Mouse (Mus musculus) heart, embryonic 13.5 days (tissue): ENCODE measurements around the gene Smim6. TPM values are rescaled to one million over a fixed set of nuclear protein-coding genes. Genes with fewer than 3 reads are reported as not detected.
A peak's percentile ranks its signal among the peaks of the same experiment; 100 is the strongest.

Experiments
- ATAC-seq: fragments of 200-750 bp; cut with Nextera tagmentation; 2 replicates; pipeline ENCODE4 v1.8.0; 2017; ENCODE audit warnings: moderate TSS enrichment; ENCODE audit not compliant: insufficient number of reproducible peaks, low FRiP score, low TSS enrichment; ENCODE audit errors: extremely low read depth
- H3K27ac ChIP-seq: fragments of 300-500 bp; sonication (generic); replicated peaks from 2 replicates; pipeline ENCODE4 v1.5.1; 2015; ENCODE audit warnings: moderate library complexity, mild to moderate bottlenecking, inconsistent platforms
- H3K27me3 ChIP-seq: fragments of 300-500 bp; sonication (generic); replicated peaks from 2 replicates; pipeline ENCODE4 v1.6.1; 2015; ENCODE audit warnings: mild to moderate bottlenecking, inconsistent platforms
- H3K36me3 ChIP-seq: fragments of 300-500 bp; sonication (generic); 2 replicates; pipeline ENCODE4 v1.6.1; 2015; ENCODE audit warnings: mild to moderate bottlenecking, inconsistent platforms
- H3K4me1 ChIP-seq: fragments of 300-500 bp; sonication (generic); 2 replicates; pipeline ENCODE4 v1.6.1; 2015; ENCODE audit warnings: inconsistent platforms
- H3K4me2 ChIP-seq: fragments of 300-500 bp; sonication (generic); 2 replicates; pipeline ENCODE4 v1.6.1; 2015; ENCODE audit warnings: inconsistent platforms, mild to moderate bottlenecking, moderate library complexity
- H3K4me3 ChIP-seq: fragments of 300-500 bp; sonication (generic); 2 replicates; pipeline ENCODE4 v1.5.1; 2015; ENCODE audit warnings: moderate library complexity, mild to moderate bottlenecking, inconsistent platforms
- H3K9ac ChIP-seq: fragments of 300-500 bp; sonication (generic); 2 replicates; pipeline ENCODE4 v1.6.1; 2015; ENCODE audit warnings: inconsistent platforms, mild to moderate bottlenecking, moderate library complexity
- H3K9me3 ChIP-seq: fragments of 300-500 bp; sonication (generic); 2 replicates; pipeline ENCODE4 v1.6.1; 2016; ENCODE audit warnings: inconsistent platforms
- WGBS: fragments of 180-500 bp; shearing (Covaris S2); methylation state at CpG from one replicate; pipeline ENCODE4 v1.1.7; 2015; ENCODE audit warnings: mixed read lengths; 5-methylcytosine and 5-hydroxymethylcytosine counted together
- polyA plus RNA-seq: library from polyadenylated mRNA; unstranded; fragments of >200 nt; fragmentation: Nextera tagmentation; extraction: Ambion mirVana; gene quantifications from 2 replicates; pipeline ENCODE4 v1.2.1, GENCODE M21; 2015

Smim6 gene
- polyA plus RNA-seq, 1 experiment from 2014 or later = 1.4 TPM

DNA sequence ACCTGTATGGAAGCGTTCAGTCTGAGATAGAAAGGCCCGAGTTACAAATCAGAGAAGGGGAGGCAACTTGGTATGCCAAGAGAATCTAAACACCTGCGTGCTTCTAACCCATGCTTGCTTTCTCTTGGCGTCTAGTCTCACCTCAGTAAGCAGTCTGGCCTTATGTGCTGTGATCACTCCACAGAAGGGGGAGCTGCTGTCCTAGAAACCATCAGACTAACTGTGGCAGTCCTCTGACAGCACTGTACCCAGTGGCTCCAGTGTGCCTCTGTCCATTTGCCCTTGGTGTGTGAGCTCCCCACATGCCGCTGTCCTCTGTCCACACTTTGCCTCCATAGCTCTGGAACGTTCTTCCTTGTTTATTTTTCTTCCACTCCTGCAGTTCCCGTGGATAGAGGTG lies 30.2 kb downstream of the Smim6 start:
- no peak for ATAC-seq
- Histone ChIP-seq H3K4me3 (no peak overlapping the region), H3K9ac (no peak overlapping the region), H3K27me3 (no peaks in the 10 kb centered on the region), H3K4me1 (no peaks in the 10 kb centered on the region), H3K4me2 (no peak overlapping the region), H3K27ac (no peak overlapping the region), H3K36me3 (peaks cover 91% of the 10 kb centered on the region), H3K9me3 (no peaks in the 10 kb centered on the region)
- 78% methylated on average over 7 of the region's 7 CpGs for WGBS

- no peak overlapping the region for H3K9ac ChIP-seq
- H3K27me3 ChIP-seq = no peaks in the 10 kb centered on the region
- H3K4me2 ChIP-seq = no peak overlapping the region
- no peak overlapping the region for H3K4me3 ChIP-seq
- 83% methylated on average over 8 of the region's 8 CpGs for WGBS
- no peaks in the 10 kb centered on the region for H3K9me3 ChIP-seq
- H3K27ac ChIP-seq = no peak overlapping the region
- H3K36me3 ChIP-seq = peaks cover 88% of the 10 kb centered on the region
- no peak for ATAC-seq
- no peaks in the 10 kb centered on the region for H3K4me1 ChIP-seq
Observed at GRCm38 (mm10) chr11:115945247-115945646, 33.4 kb downstream of the Smim6 start.

DNA sequence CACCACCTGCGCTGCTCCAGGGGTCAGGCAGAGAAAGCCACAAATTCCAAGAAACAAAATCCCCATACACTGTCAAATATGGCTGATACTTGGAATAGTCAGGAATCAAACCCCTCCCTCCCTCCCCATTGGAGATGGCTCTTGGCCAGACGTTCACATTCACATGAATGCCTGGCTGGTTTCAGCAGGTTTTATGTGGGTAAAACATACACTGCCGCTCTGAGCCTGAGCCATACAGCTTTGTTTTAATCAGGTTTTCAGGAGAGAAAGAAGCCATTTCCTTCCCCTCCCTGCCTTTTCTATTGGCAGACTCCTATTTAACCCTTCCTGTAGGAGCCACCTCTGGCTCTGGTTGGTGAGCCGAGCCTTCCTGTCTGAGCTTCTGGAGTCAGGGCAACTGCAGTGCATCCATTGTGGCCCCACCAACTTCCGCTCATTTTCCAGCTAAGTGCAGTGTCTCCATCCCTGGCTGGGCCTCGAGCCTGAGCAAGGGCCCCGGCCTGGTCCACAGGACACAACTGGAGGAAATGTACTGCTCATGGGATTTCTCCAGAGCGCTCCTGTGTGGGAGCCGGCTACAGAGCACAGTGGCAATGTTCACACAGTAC lies 34.5 kb downstream of the Smim6 start:
- no peaks in the 10 kb centered on the region for H3K27me3 ChIP-seq
- no peak for ATAC-seq
- WGBS = 80% methylated on average over 9 of the region's 9 CpGs
- no peak overlapping the region for H3K4me2 ChIP-seq
- no peak overlapping the region for H3K4me3 ChIP-seq
- H3K9ac ChIP-seq = no peak overlapping the region
- no peaks in the 10 kb centered on the region for H3K4me1 ChIP-seq
- H3K27ac ChIP-seq = peak overlapping the region; percentile 42
- peaks cover 87% of the 10 kb centered on the region for H3K36me3 ChIP-seq
- H3K9me3 ChIP-seq = no peaks in the 10 kb centered on the region

DNA sequence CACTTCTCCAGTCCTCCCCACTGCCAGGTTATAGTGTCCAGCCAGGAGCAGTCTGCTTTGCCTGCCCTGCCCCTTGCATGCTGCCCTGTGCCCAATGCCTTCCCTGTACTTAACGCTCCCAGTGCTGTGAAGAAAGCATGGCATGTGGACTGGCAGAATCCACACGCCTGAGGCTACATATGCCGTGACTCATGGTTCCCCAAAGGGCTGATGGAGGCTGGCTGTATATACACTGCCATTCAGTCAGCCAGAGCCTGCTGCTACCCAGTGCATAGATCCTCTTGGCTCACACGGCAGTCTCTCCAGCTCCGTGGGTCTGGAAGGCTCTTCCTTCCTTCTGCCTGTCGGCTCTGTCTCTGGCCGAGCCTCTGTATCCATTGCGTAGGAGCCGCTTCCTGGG lies 36.5 kb downstream of the Smim6 start:
- no peak overlapping the region for H3K4me2 ChIP-seq
- peaks cover 87% of the 10 kb centered on the region for H3K36me3 ChIP-seq
- H3K9ac ChIP-seq = no peak overlapping the region
- no peak for ATAC-seq
- H3K4me1 ChIP-seq = no peaks in the 10 kb centered on the region
- no peaks in the 10 kb centered on the region for H3K9me3 ChIP-seq
- H3K27me3 ChIP-seq = no peaks in the 10 kb centered on the region
- 91% methylated on average over 9 of the region's 9 CpGs for WGBS
- H3K27ac ChIP-seq = no peak overlapping the region
- H3K4me3 ChIP-seq = no peak overlapping the region

DNA sequence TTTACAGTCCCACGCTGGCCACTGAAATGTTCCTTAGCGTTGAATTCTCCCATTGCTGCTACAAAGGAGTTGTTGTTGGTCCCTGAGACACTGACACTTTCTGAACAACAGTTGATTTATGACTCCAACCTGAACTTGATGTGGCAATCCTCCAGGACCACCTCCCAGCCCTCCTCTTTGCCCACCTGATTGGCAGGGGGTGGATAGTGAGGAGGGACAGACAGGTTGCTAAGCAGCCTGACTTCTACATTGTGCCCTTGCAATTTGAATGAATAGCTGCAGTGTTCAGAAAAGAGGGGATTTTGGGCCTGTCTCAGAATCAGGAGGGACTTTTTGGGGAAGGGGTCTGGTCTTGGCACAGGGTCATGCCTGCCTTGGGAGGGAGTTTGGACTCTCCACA lies 38.9 kb downstream of the Smim6 start:
- Histone ChIP-seq H3K4me2 (no peak overlapping the region), H3K9ac (no peak overlapping the region), H3K9me3 (no peaks in the 10 kb centered on the region), H3K4me3 (no peak overlapping the region), H3K27ac (no peak overlapping the region), H3K27me3 (no peaks in the 10 kb centered on the region), H3K4me1 (no peaks in the 10 kb centered on the region), H3K36me3 (peaks cover 90% of the 10 kb centered on the region)
- WGBS = 94% methylated on average over 2 of the region's 2 CpGs
- no peak for ATAC-seq

- H3K27ac ChIP-seq = no peak overlapping the region
- no peak overlapping the region for H3K4me2 ChIP-seq
- H3K27me3 ChIP-seq = no peaks in the 10 kb centered on the region
- H3K9me3 ChIP-seq = no peaks in the 10 kb centered on the region
- no peak overlapping the region for H3K4me3 ChIP-seq
- no peak for ATAC-seq
- H3K4me1 ChIP-seq = peaks cover 6% of the 10 kb centered on the region; the same call in 1 of the 2 replicates
- peaks cover 82% of the 10 kb centered on the region for H3K36me3 ChIP-seq
- no peak overlapping the region for H3K9ac ChIP-seq
- WGBS = 75% methylated on average over 5 of the region's 5 CpGs
Observed at GRCm38 (mm10) chr11:115954712-115955111, 42.9 kb downstream of the Smim6 start.

DNA sequence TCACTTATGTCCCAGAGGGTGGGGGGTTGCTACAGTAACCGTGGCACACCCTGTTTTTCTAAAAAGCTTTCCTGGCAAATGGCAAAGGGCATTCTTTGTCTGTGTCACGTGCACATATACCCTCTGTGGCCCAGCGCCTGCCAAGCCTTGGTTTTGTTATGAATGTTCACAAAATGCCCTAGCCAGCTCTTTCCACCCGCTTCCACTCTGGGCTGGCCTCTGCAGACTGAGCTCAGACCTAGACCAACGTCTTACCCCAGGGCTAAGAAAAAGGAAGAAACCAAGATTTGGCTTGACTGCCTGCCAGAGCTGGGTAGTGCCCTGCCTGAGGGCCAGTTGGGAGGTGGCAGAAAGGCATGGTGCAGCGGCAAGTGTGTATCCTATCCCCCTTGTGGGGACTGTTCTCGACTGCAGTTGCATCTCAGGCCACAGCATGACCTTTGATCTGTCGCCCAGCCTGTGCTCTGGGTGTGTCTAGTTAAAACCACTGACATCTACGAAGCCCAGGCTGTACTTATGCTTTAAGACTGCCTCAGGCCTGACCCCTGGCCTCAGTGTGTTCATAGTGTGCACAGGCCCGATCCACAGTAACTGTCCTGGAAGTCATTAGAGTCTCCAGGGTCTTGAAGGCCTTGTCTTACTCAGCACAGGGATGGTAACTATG lies 43.5 kb downstream of the Smim6 start:
- no peaks in the 10 kb centered on the region for H3K9me3 ChIP-seq
- peaks cover 6% of the 10 kb centered on the region; the same call in 1 of the 2 replicates for H3K4me1 ChIP-seq
- H3K27me3 ChIP-seq = no peaks in the 10 kb centered on the region
- H3K36me3 ChIP-seq = peaks cover 82% of the 10 kb centered on the region
- WGBS = 74% methylated on average over 10 of the region's 10 CpGs
- H3K4me2 ChIP-seq = no peak overlapping the region
- no peak overlapping the region for H3K4me3 ChIP-seq
- 0 out of 2 replicates have a peak overlapping the region, but pooled peaks have one; percentile 1 for H3K27ac ChIP-seq
- no peak overlapping the region for H3K9ac ChIP-seq
- ATAC-seq = no peak

GRCm38 (mm10) chr11:115956453-115956852 lies 44.6 kb downstream of the Smim6 start:
- Histone ChIP-seq H3K9me3 (no peaks in the 10 kb centered on the region), H3K36me3 (peaks cover 83% of the 10 kb centered on the region), H3K27me3 (no peaks in the 10 kb centered on the region), H3K9ac (no peak overlapping the region), H3K4me3 (no peak overlapping the region), H3K27ac (peak overlapping the region; percentile 36), H3K4me2 (no peak overlapping the region), H3K4me1 (peaks cover 6% of the 10 kb centered on the region; the same call in 1 of the 2 replicates)
- 62% methylated on average over 4 of the region's 4 CpGs for whole genome bisulfite sequencing
- ATAC-seq = no peak

DNA sequence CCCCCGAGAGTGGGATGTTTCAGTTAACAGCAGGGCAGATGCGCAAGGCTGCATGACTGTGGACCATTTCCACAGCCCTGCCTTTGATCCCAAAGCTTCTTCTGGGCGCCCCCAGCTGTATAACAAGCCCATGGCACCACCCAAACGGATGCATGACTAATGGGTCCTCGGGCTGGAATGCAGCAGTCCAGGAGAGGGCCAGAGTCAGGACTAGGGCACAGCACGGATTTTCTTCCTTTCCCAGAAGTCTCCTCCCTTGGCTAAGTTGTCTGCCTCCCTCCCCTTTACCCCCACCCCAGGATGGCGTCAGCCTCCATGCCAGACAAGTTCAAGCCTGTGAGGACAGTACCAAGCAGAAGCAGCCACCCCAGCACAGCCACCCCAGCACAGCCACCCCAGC lies 46.2 kb downstream of the Smim6 start:
- WGBS = 77% methylated on average over 7 of the region's 7 CpGs
- Histone ChIP-seq H3K4me3 (no peak overlapping the region), H3K4me2 (no peak overlapping the region), H3K9me3 (no peaks in the 10 kb centered on the region), H3K9ac (no peak overlapping the region), H3K36me3 (peaks cover 83% of the 10 kb centered on the region), H3K4me1 (peaks cover 6% of the 10 kb centered on the region; the same call in 1 of the 2 replicates), H3K27ac (no peak overlapping the region), H3K27me3 (no peaks in the 10 kb centered on the region)
- ATAC-seq = no peak

DNA sequence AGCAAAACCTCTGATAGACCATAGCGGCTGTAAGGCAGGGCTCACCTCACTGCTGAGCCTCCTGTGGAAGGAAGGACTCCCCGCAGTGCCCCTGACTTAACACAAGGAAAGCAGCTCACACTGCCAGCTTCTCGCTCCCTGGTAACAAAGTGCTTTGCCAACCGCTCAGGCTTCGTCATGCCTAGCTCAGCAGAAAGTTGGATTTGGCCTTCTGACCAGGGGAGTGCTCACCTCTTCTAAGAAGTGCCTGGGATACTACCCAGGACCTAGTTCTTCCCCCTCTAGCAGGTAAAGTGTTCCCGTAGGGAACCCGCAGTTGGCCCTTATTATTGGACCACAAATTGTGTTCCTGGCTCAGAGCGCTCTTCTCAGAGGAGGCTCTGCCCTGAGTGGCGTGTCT lies 47.2 kb downstream of the Smim6 start:
- H3K4me3 ChIP-seq = no peak overlapping the region
- H3K9me3 ChIP-seq = no peaks in the 10 kb centered on the region
- no peak overlapping the region for H3K9ac ChIP-seq
- H3K27ac ChIP-seq = no peak overlapping the region
- H3K4me2 ChIP-seq = no peak overlapping the region
- no peak for ATAC-seq
- H3K4me1 ChIP-seq = peaks cover 6% of the 10 kb centered on the region; the same call in 1 of the 2 replicates
- H3K36me3 ChIP-seq = peaks cover 83% of the 10 kb centered on the region
- 94% methylated on average over 9 of the region's 9 CpGs for WGBS
- no peaks in the 10 kb centered on the region for H3K27me3 ChIP-seq

GRCm38 (mm10) chr11:115962651-115963412 lies 51.0 kb downstream of the Smim6 start:
- Histone ChIP-seq H3K4me1 (peaks cover 14% of the 10 kb centered on the region), H3K9me3 (no peaks in the 10 kb centered on the region), H3K4me2 (no peak overlapping the region), H3K27me3 (no peaks in the 10 kb centered on the region), H3K36me3 (peaks cover 88% of the 10 kb centered on the region), H3K9ac (no peak overlapping the region), H3K4me3 (no peak overlapping the region), H3K27ac (no peak overlapping the region)
- no peak for ATAC-seq
- WGBS = 88% methylated on average over 9 of the region's 9 CpGs
